Mouse (Mus musculus): ENCODE results near the gene Casp2. TPM values are rescaled to one million over a fixed set of nuclear protein-coding genes. Genes with fewer than 3 reads are reported as not detected.

The Casp2 gene
- polyA plus RNA-seq, 1 experiment from 2014 or later, result 23.4 TPM

GRCm38 (mm10) chr6:42241311-42242045, 23.3 kb upstream of the Casp2 start:
- Histone ChIP-seq H3K4me1 (ENCODE audit: control insufficient read depth, low read depth, low read length) (peaks cover 10% of the 10 kb centered on the region), H3K9ac (ENCODE audit: low read depth, low read length) (no peak overlapping the region), H3K4me3 (ENCODE audit: low read depth, low read length) (no peak overlapping the region), H3K27ac (ENCODE audit: low read length) (no peak overlapping the region), H3K27me3 (ENCODE audit: control insufficient read depth, insufficient read depth, low read depth, low read length) (no peaks in the 10 kb centered on the region), H3K9me3 (replicated peaks; ENCODE audit: control insufficient read depth, low read length) (no peaks in the 10 kb centered on the region), H3K36me3 (ENCODE audit: control insufficient read depth, insufficient read depth) (no peaks in the 10 kb centered on the region), H3K4me2 (ENCODE audit: low read depth, low read length) (no peak overlapping the region)
- WGBS (ENCODE audit: insufficient replicate concordance), result 63% methylated on average over 6 of the region's 6 CpGs
- no peak for ATAC-seq (ENCODE audit: low read depth)

- Histone ChIP-seq H3K4me2 (ENCODE audit: low read depth, low read length) (peak within 1 kb of the TSS; percentile 92), H3K36me3 (ENCODE audit: control insufficient read depth, insufficient read depth) (no peaks in the 10 kb centered on the region), H3K4me3 (ENCODE audit: low read depth, low read length) (peak within 1 kb of the TSS; percentile 63), H3K27me3 (ENCODE audit: control insufficient read depth, insufficient read depth, low read depth, low read length) (no peaks in the 10 kb centered on the region), H3K9ac (ENCODE audit: low read depth, low read length) (peak within 1 kb of the TSS; percentile 59), H3K27ac (ENCODE audit: low read length) (no peak within 1 kb of the TSS), H3K9me3 (replicated peaks; ENCODE audit: control insufficient read depth, low read length) (no peaks in the 10 kb centered on the region), H3K4me1 (ENCODE audit: control insufficient read depth, low read depth, low read length) (peaks cover 10% of the 10 kb centered on the region)
- peak; percentile 100 for ATAC-seq (ENCODE audit: low read depth)
- 3% methylated on average over 28 of the region's 28 CpGs for WGBS (ENCODE audit: insufficient replicate concordance)
Measured at GRCm38 (mm10) chr6:42245711-42246353, 19.0 kb upstream of the Casp2 start, which contains the start of gene Gstk1. TSS of gene Gstk1 (plus strand) at chr6:42245935.

GRCm38 (mm10) chr6:42247173-42247572, 17.6 kb upstream of the Casp2 start:
- H3K4me3 ChIP-seq (ENCODE audit: low read depth, low read length), result no peak overlapping the region
- no peaks in the 10 kb centered on the region for H3K9me3 ChIP-seq (replicated peaks; ENCODE audit: control insufficient read depth, low read length)
- no peaks in the 10 kb centered on the region for H3K36me3 ChIP-seq (ENCODE audit: control insufficient read depth, insufficient read depth)
- no peak overlapping the region for H3K27ac ChIP-seq (ENCODE audit: low read length)
- 23% methylated on average over 8 of the region's 8 CpGs for WGBS (ENCODE audit: insufficient replicate concordance)
- no peak overlapping the region for H3K9ac ChIP-seq (ENCODE audit: low read depth, low read length)
- no peak for ATAC-seq (ENCODE audit: low read depth)
- no peak overlapping the region for H3K4me2 ChIP-seq (ENCODE audit: low read depth, low read length)
- no peaks in the 10 kb centered on the region for H3K27me3 ChIP-seq (ENCODE audit: control insufficient read depth, insufficient read depth, low read depth, low read length)
- H3K4me1 ChIP-seq (ENCODE audit: control insufficient read depth, low read depth, low read length), result peaks cover 10% of the 10 kb centered on the region

- 94% methylated on average over 1 of the region's 1 CpGs for WGBS (ENCODE audit: insufficient replicate concordance)
- H3K4me2 ChIP-seq (ENCODE audit: low read depth, low read length), result no peak overlapping the region
- no peaks in the 10 kb centered on the region for H3K36me3 ChIP-seq (ENCODE audit: control insufficient read depth, insufficient read depth)
- H3K4me1 ChIP-seq (ENCODE audit: control insufficient read depth, low read depth, low read length), result peaks cover 10% of the 10 kb centered on the region
- no peak overlapping the region for H3K4me3 ChIP-seq (ENCODE audit: low read depth, low read length)
- no peaks in the 10 kb centered on the region for H3K27me3 ChIP-seq (ENCODE audit: control insufficient read depth, insufficient read depth, low read depth, low read length)
- H3K27ac ChIP-seq (ENCODE audit: low read length), result no peak overlapping the region
- H3K9ac ChIP-seq (ENCODE audit: low read depth, low read length), result no peak overlapping the region
- H3K9me3 ChIP-seq (replicated peaks; ENCODE audit: control insufficient read depth, low read length), result no peaks in the 10 kb centered on the region
- ATAC-seq (ENCODE audit: low read depth), result no peak
Measured at GRCm38 (mm10) chr6:42247981-42248380, 16.8 kb upstream of the Casp2 start.

GRCm38 (mm10) chr6:42251791-42252190, 13.0 kb upstream of the Casp2 start:
- Histone ChIP-seq H3K27ac (ENCODE audit: low read length) (no peak overlapping the region), H3K4me3 (ENCODE audit: low read depth, low read length) (no peak overlapping the region), H3K4me1 (ENCODE audit: control insufficient read depth, low read depth, low read length) (no peaks in the 10 kb centered on the region), H3K4me2 (ENCODE audit: low read depth, low read length) (no peak overlapping the region), H3K27me3 (ENCODE audit: control insufficient read depth, insufficient read depth, low read depth, low read length) (no peaks in the 10 kb centered on the region), H3K36me3 (ENCODE audit: control insufficient read depth, insufficient read depth) (no peaks in the 10 kb centered on the region), H3K9ac (ENCODE audit: low read depth, low read length) (no peak overlapping the region), H3K9me3 (replicated peaks; ENCODE audit: control insufficient read depth, low read length) (no peaks in the 10 kb centered on the region)
- WGBS (ENCODE audit: insufficient replicate concordance), result 59% methylated on average over 4 of the region's 4 CpGs
- no peak for ATAC-seq (ENCODE audit: low read depth)

GRCm38 (mm10) chr6:42253103-42253502, 11.7 kb upstream of the Casp2 start:
- 67% methylated on average over 2 of the region's 2 CpGs for WGBS (ENCODE audit: insufficient replicate concordance)
- Histone ChIP-seq H3K9ac (ENCODE audit: low read depth, low read length) (no peak overlapping the region), H3K9me3 (replicated peaks; ENCODE audit: control insufficient read depth, low read length) (no peaks in the 10 kb centered on the region), H3K4me2 (ENCODE audit: low read depth, low read length) (no peak overlapping the region), H3K4me1 (ENCODE audit: control insufficient read depth, low read depth, low read length) (peaks cover 7% of the 10 kb centered on the region), H3K4me3 (ENCODE audit: low read depth, low read length) (no peak overlapping the region), H3K27me3 (ENCODE audit: control insufficient read depth, insufficient read depth, low read depth, low read length) (no peaks in the 10 kb centered on the region), H3K27ac (ENCODE audit: low read length) (no peak overlapping the region), H3K36me3 (ENCODE audit: control insufficient read depth, insufficient read depth) (no peaks in the 10 kb centered on the region)
- no peak for ATAC-seq (ENCODE audit: low read depth)

- Histone ChIP-seq H3K9me3 (replicated peaks; ENCODE audit: control insufficient read depth, low read length) (no peaks in the 10 kb centered on the region), H3K27ac (ENCODE audit: low read length) (no peak overlapping the region), H3K36me3 (ENCODE audit: control insufficient read depth, insufficient read depth) (no peaks in the 10 kb centered on the region), H3K9ac (ENCODE audit: low read depth, low read length) (no peak overlapping the region), H3K4me2 (ENCODE audit: low read depth, low read length) (no peak overlapping the region), H3K4me1 (ENCODE audit: control insufficient read depth, low read depth, low read length) (peaks cover 10% of the 10 kb centered on the region), H3K4me3 (ENCODE audit: low read depth, low read length) (no peak overlapping the region), H3K27me3 (ENCODE audit: control insufficient read depth, insufficient read depth, low read depth, low read length) (no peaks in the 10 kb centered on the region)
- 12% methylated on average over 11 of the region's 11 CpGs for WGBS (ENCODE audit: insufficient replicate concordance)
- peak; percentile 91 for ATAC-seq (ENCODE audit: low read depth)
Measured at GRCm38 (mm10) chr6:42257303-42257863, 7.4 kb upstream of the Casp2 start.

GRCm38 (mm10) chr6:42260430-42260829, 4.4 kb upstream of the Casp2 start:
- H3K36me3 ChIP-seq (ENCODE audit: control insufficient read depth, insufficient read depth), result no peaks in the 10 kb centered on the region
- no peak overlapping the region for H3K4me2 ChIP-seq (ENCODE audit: low read depth, low read length)
- no peak overlapping the region for H3K4me3 ChIP-seq (ENCODE audit: low read depth, low read length)
- ATAC-seq (ENCODE audit: low read depth), result no peak
- no peak overlapping the region for H3K9ac ChIP-seq (ENCODE audit: low read depth, low read length)
- peaks cover 17% of the 10 kb centered on the region for H3K4me1 ChIP-seq (ENCODE audit: control insufficient read depth, low read depth, low read length)
- no peaks in the 10 kb centered on the region for H3K27me3 ChIP-seq (ENCODE audit: control insufficient read depth, insufficient read depth, low read depth, low read length)
- 19% methylated on average over 6 of the region's 6 CpGs for WGBS (ENCODE audit: insufficient replicate concordance)
- no peaks in the 10 kb centered on the region for H3K9me3 ChIP-seq (replicated peaks; ENCODE audit: control insufficient read depth, low read length)
- H3K27ac ChIP-seq (ENCODE audit: low read length), result no peak overlapping the region
